Comparison of ENCODE assay signal across 8 mouse cellular contexts in genomic region chr16:38756177-38756503, GRCm38 (mm10). TPM values are rescaled to one million over a fixed set of nuclear protein-coding genes. Genes with fewer than 3 reads are reported as not detected.
A peak's percentile ranks its signal among the peaks of the same experiment; 100 is the strongest.
DNase-seq lines count a peak whose midpoint lies in the region; ATAC-seq lines count a peak whose summit lies in the region.

No protein-coding gene starts in this region.

- no peaks in the 10 kb centered on the region for H3K4me1 ChIP-seq in forebrain, embryonic 14.5 days (ENCODE audit: control insufficient read depth, insufficient read depth, low read length)
- H3K4me1 ChIP-seq in forebrain, embryonic 11.5 days (replicated peaks; ENCODE audit: control insufficient read depth, insufficient read depth, low read length): 0 out of 2 replicates have a peak, but pooled peaks cover 2% of the 10 kb centered on the region
- H3K4me1 ChIP-seq in heart, embryonic 16.5 days (ENCODE audit: control insufficient read depth, insufficient read depth, low read length): peaks cover 9% of the 10 kb centered on the region
- peaks cover 9% of the 10 kb centered on the region for H3K4me1 ChIP-seq in liver, embryonic 11.5 days (replicated peaks; ENCODE audit: control insufficient read depth, insufficient read depth, low read length)
- no peaks in the 10 kb centered on the region for H3K4me1 ChIP-seq in hindbrain, embryonic 14.5 days (replicated peaks; ENCODE audit: control insufficient read depth, insufficient read depth, low read length)

- peaks cover 20% of the 10 kb centered on the region for H3K36me3 ChIP-seq in forebrain, embryonic 14.5 days (ENCODE audit: control insufficient read depth, insufficient read depth, low read length)
- H3K36me3 ChIP-seq in forebrain, embryonic 11.5 days (ENCODE audit: control insufficient read depth, insufficient read depth, low read length): no peaks in the 10 kb centered on the region
- H3K36me3 ChIP-seq in heart, embryonic 16.5 days (ENCODE audit: control insufficient read depth, insufficient read depth): peaks cover 6% of the 10 kb centered on the region
- no peaks in the 10 kb centered on the region for H3K36me3 ChIP-seq in liver, embryonic 11.5 days (ENCODE audit: control insufficient read depth, insufficient read depth, low read length)
- H3K36me3 ChIP-seq in hindbrain, embryonic 14.5 days (replicated peaks; ENCODE audit: control insufficient read depth, insufficient read depth): peaks cover 22% of the 10 kb centered on the region

- peak; percentile 67 for DNase-seq in forebrain, embryonic 14.5 days (ENCODE audit: low spot score)
- no peak for DNase-seq in forebrain, embryonic 11.5 days (ENCODE audit: low spot score)
- DNase-seq in MEL-GATA-1-ER (ENCODE audit: extremely low read depth, low read depth): peak; percentile 21
- DNase-seq in liver, embryonic 11.5 days (ENCODE audit: low spot score): no peak
- no peak for DNase-seq in cerebellum, postnatal 4 days (ENCODE audit: low spot score in 2 of 2)
- no peak for DNase-seq in spleen, adult 12 weeks (ENCODE audit: low spot score)
- no peak for DNase-seq in hindbrain, embryonic 14.5 days (ENCODE audit: low spot score)

- H3K27me3 ChIP-seq in forebrain, embryonic 14.5 days (replicated peaks; ENCODE audit: control insufficient read depth, insufficient read depth, low read length): no peaks in the 10 kb centered on the region
- H3K27me3 ChIP-seq in forebrain, embryonic 11.5 days (ENCODE audit: control insufficient read depth, insufficient read depth, low read length): no peaks in the 10 kb centered on the region
- H3K27me3 ChIP-seq in heart, embryonic 16.5 days (ENCODE audit: control insufficient read depth, insufficient read depth, low read length): no peaks in the 10 kb centered on the region
- peaks cover 25% of the 10 kb centered on the region for H3K27me3 ChIP-seq in liver, embryonic 11.5 days (replicated peaks; ENCODE audit: control insufficient read depth, insufficient read depth, low read length)
- H3K27me3 ChIP-seq in hindbrain, embryonic 14.5 days (ENCODE audit: control insufficient read depth, insufficient read depth, low read length): no peaks in the 10 kb centered on the region

- no peak overlapping the region for H3K27ac ChIP-seq in forebrain, embryonic 14.5 days (ENCODE audit: low read depth, low read length)
- no peak overlapping the region for H3K27ac ChIP-seq in forebrain, embryonic 11.5 days (ENCODE audit: low read depth, low read length)
- peak overlapping the region; percentile 72 for H3K27ac ChIP-seq in heart, embryonic 16.5 days (ENCODE audit: low read length)
- H3K27ac ChIP-seq in liver, embryonic 11.5 days (ENCODE audit: low read depth, low read length): peak overlapping the region; percentile 5; the same call in 1 of the 2 replicates
- no peak overlapping the region for H3K27ac ChIP-seq in hindbrain, embryonic 14.5 days

- 0 out of 2 replicates have a peak, but pooled peaks have one; percentile 15 for ATAC-seq in forebrain, embryonic 14.5 days
- no peak for ATAC-seq in forebrain, embryonic 11.5 days (replicated peaks; ENCODE audit: low FRiP score)
- ATAC-seq in heart, embryonic 16.5 days (replicated peaks; ENCODE audit: extremely low read depth, insufficient read depth, low FRiP score): no peak
- ATAC-seq in liver, embryonic 11.5 days (replicated peaks; ENCODE audit: low FRiP score): no peak
- ATAC-seq in hindbrain, embryonic 14.5 days (ENCODE audit: low FRiP score): no peak

- no peak overlapping the region for H3K9ac ChIP-seq in forebrain, embryonic 14.5 days (ENCODE audit: low read length)
- H3K9ac ChIP-seq in forebrain, embryonic 11.5 days (ENCODE audit: low read length): no peak overlapping the region
- H3K9ac ChIP-seq in heart, embryonic 16.5 days (ENCODE audit: low read length): no peak overlapping the region
- no peak overlapping the region for H3K9ac ChIP-seq in liver, embryonic 11.5 days (ENCODE audit: low read depth, low read length)
- H3K9ac ChIP-seq in hindbrain, embryonic 14.5 days: no peak overlapping the region

- WGBS in forebrain, embryonic 14.5 days: 12% methylated on average over 5 of the region's 5 CpGs
- WGBS in forebrain, embryonic 11.5 days: 59% methylated on average over 5 of the region's 5 CpGs
- 29% methylated on average over 5 of the region's 5 CpGs for WGBS in heart, embryonic 16.5 days
- 47% methylated on average over 5 of the region's 5 CpGs for WGBS in liver, embryonic 11.5 days
- 60% methylated on average over 5 of the region's 5 CpGs for WGBS in hindbrain, embryonic 14.5 days

- H3K4me3 ChIP-seq in forebrain, embryonic 14.5 days (ENCODE audit: low read depth, low read length): no peak overlapping the region
- H3K4me3 ChIP-seq in forebrain, embryonic 11.5 days (ENCODE audit: low read depth, low read length): no peak overlapping the region
- no peak overlapping the region for H3K4me3 ChIP-seq in heart, embryonic 16.5 days (ENCODE audit: low read length)
- H3K4me3 ChIP-seq in liver, embryonic 11.5 days (ENCODE audit: low read depth, low read length): no peak overlapping the region
- no peak overlapping the region for H3K4me3 ChIP-seq in hindbrain, embryonic 14.5 days (replicated peaks; ENCODE audit: low read length)

- no peaks in the 10 kb centered on the region for H3K9me3 ChIP-seq in forebrain, embryonic 14.5 days (replicated peaks; ENCODE audit: control insufficient read depth, low read length)
- no peaks in the 10 kb centered on the region for H3K9me3 ChIP-seq in forebrain, embryonic 11.5 days (ENCODE audit: control insufficient read depth, low read length)
- H3K9me3 ChIP-seq in heart, embryonic 16.5 days (replicated peaks; ENCODE audit: control insufficient read depth, low read length): no peaks in the 10 kb centered on the region
- H3K9me3 ChIP-seq in liver, embryonic 11.5 days (ENCODE audit: control insufficient read depth, low read length): no peaks in the 10 kb centered on the region
- H3K9me3 ChIP-seq in hindbrain, embryonic 14.5 days (ENCODE audit: control insufficient read depth, low read length): no peaks in the 10 kb centered on the region

- H3K4me2 ChIP-seq in forebrain, embryonic 14.5 days (ENCODE audit: low read length): no peak overlapping the region
- no peak overlapping the region for H3K4me2 ChIP-seq in forebrain, embryonic 11.5 days (ENCODE audit: low read depth, low read length, severe bottlenecking)
- no peak overlapping the region for H3K4me2 ChIP-seq in heart, embryonic 16.5 days (ENCODE audit: low read depth, low read length)
- peak overlapping the region; percentile 2; the same call in 1 of the 2 replicates for H3K4me2 ChIP-seq in liver, embryonic 11.5 days
- H3K4me2 ChIP-seq in hindbrain, embryonic 14.5 days (replicated peaks): no peak overlapping the region

RNA-seq across cellular contexts. Expression of gene B4galt4, which starts 14.1 kb away (rescaled TPM):
- 29.5 and 31.7 TPM in 2 replicates for polyA plus RNA-seq in forebrain, embryonic 14.5 days (2014; fragmentation: Nextera tagmentation; extraction: Ambion mirVana)
- 28.3 and 29.9 TPM in 2 replicates for polyA plus RNA-seq in forebrain, embryonic 11.5 days (2014; fragmentation: Nextera tagmentation; extraction: Ambion mirVana)
- 22.5 and 22.8 TPM in 2 replicates for polyA plus RNA-seq in heart, embryonic 16.5 days (2015; fragmentation: Nextera tagmentation; extraction: Ambion mirVana)
- polyA plus RNA-seq in liver, embryonic 11.5 days (2014; fragmentation: Nextera tagmentation; extraction: Ambion mirVana): 9.6 and 10.2 TPM in 2 replicates
- 40.0 and 41.7 TPM in 2 replicates for polyA plus RNA-seq in hindbrain, embryonic 14.5 days (2014; fragmentation: Nextera tagmentation; extraction: Ambion mirVana)

RNA-seq across cellular contexts. Expression of gene Arhgap31, which starts 43.1 kb away (rescaled TPM):
- polyA plus RNA-seq in forebrain, embryonic 14.5 days (2014; fragmentation: Nextera tagmentation; extraction: Ambion mirVana): 2.5 and 3.6 TPM in 2 replicates
- polyA plus RNA-seq in forebrain, embryonic 11.5 days (2014; fragmentation: Nextera tagmentation; extraction: Ambion mirVana): 9.2 and 10.8 TPM in 2 replicates
- 38.0 and 42.0 TPM in 2 replicates for polyA plus RNA-seq in heart, embryonic 16.5 days (2015; fragmentation: Nextera tagmentation; extraction: Ambion mirVana)
- 7.0 and 7.4 TPM in 2 replicates for polyA plus RNA-seq in liver, embryonic 11.5 days (2014; fragmentation: Nextera tagmentation; extraction: Ambion mirVana)
- polyA plus RNA-seq in hindbrain, embryonic 14.5 days (2014; fragmentation: Nextera tagmentation; extraction: Ambion mirVana): 5.6 and 7.8 TPM in 2 replicates

RNA-seq across cellular contexts. Expression of gene Upk1b, which starts 44.0 kb away (rescaled TPM):
- 0.22 TPM in 1 of 2 replicates, not detected in the other for polyA plus RNA-seq in forebrain, embryonic 14.5 days (2014; fragmentation: Nextera tagmentation; extraction: Ambion mirVana)
- polyA plus RNA-seq in forebrain, embryonic 11.5 days (2014; fragmentation: Nextera tagmentation; extraction: Ambion mirVana): 1.6 and 2.3 TPM in 2 replicates
- polyA plus RNA-seq in heart, embryonic 16.5 days (2015; fragmentation: Nextera tagmentation; extraction: Ambion mirVana): 16.1 and 18.0 TPM in 2 replicates
- 5.3 and 6.5 TPM in 2 replicates for polyA plus RNA-seq in liver, embryonic 11.5 days (2014; fragmentation: Nextera tagmentation; extraction: Ambion mirVana)
- 0.16 and 0.18 TPM in 2 replicates for polyA plus RNA-seq in hindbrain, embryonic 14.5 days (2014; fragmentation: Nextera tagmentation; extraction: Ambion mirVana)

Comparison
In these comparisons a context has a peak if more than half of its experiments do, and no peak if none do; other contexts are left out.
1. DNase-seq: peak in forebrain, embryonic 14.5 days (single experiment) and MEL-GATA-1-ER (single experiment); none in forebrain, embryonic 11.5 days (single experiment), liver, embryonic 11.5 days (single experiment), cerebellum, postnatal 4 days (0 of 2), spleen, adult 12 weeks (single experiment) and hindbrain, embryonic 14.5 days (single experiment).
2. H3K27ac ChIP-seq: peak in heart, embryonic 16.5 days (single experiment) and liver, embryonic 11.5 days (single experiment); none in forebrain, embryonic 14.5 days (single experiment), forebrain, embryonic 11.5 days (single experiment) and hindbrain, embryonic 14.5 days (single experiment).